8 mouse cellular contexts compared by ENCODE assay signal in the genomic region with DNA sequence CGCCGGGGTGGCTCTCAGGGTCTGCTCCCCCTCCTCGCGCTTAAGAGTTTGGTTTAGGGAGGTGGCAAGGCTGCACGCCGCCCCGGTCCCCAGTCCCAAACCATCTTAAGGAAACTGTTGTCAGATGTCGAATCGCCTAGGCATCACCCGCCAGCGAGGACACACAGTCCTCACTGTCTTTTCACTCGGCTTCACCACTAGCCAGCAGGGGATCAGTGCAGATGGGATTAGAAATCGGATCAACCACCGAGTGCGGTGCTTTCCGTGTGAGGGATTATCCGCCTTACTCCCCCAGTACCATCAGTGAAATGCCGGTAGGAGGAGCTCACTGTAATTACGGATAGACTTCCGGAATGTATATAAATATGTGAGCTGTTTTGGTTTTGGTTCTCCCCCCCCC. TPM values are rescaled to one million over a fixed set of nuclear protein-coding genes. Genes with fewer than 3 reads are reported as not detected.
DNase-seq lines count a peak whose midpoint lies in the region; ATAC-seq lines count a peak whose summit lies in the region.

No protein-coding gene starts in this region.

- H3K27ac ChIP-seq in lung, embryonic 16.5 days (ENCODE audit: low read length) = peak overlapping the region; percentile 99
- peak overlapping the region; percentile 94 for H3K27ac ChIP-seq in embryonic facial prominence, embryonic 10.5 days (replicated peaks)
- peak overlapping the region; percentile 99 for H3K27ac ChIP-seq in intestine, embryonic 15.5 days
- H3K27ac ChIP-seq in midbrain, embryonic 16.5 days (ENCODE audit: low read length) = peak overlapping the region; percentile 95

- H3K9me3 ChIP-seq in lung, embryonic 16.5 days (ENCODE audit: control insufficient read depth, low read length) = no peaks in the 10 kb centered on the region
- H3K9me3 ChIP-seq in embryonic facial prominence, embryonic 10.5 days = no peaks in the 10 kb centered on the region
- no peaks in the 10 kb centered on the region for H3K9me3 ChIP-seq in intestine, embryonic 15.5 days
- H3K9me3 ChIP-seq in midbrain, embryonic 16.5 days (replicated peaks; ENCODE audit: control insufficient read depth, low read length, poor library complexity, severe bottlenecking) = no peaks in the 10 kb centered on the region

- ATAC-seq in lung, embryonic 16.5 days (ENCODE audit: low read depth) = peak; percentile 0; the same call in 1 of the 2 replicates
- no peak; the same call in 1 of the 2 replicates for ATAC-seq in intestine, embryonic 15.5 days
- ATAC-seq in midbrain, embryonic 16.5 days = peak; percentile 12; the same call in 1 of the 2 replicates

- H3K27me3 ChIP-seq in lung, embryonic 16.5 days (ENCODE audit: control insufficient read depth, insufficient read depth, low read depth, low read length) = no peaks in the 10 kb centered on the region
- no peaks in the 10 kb centered on the region for H3K27me3 ChIP-seq in embryonic facial prominence, embryonic 10.5 days (replicated peaks; ENCODE audit: low read depth, poor library complexity, severe bottlenecking)
- H3K27me3 ChIP-seq in intestine, embryonic 15.5 days (replicated peaks) = no peaks in the 10 kb centered on the region
- no peaks in the 10 kb centered on the region for H3K27me3 ChIP-seq in midbrain, embryonic 16.5 days (ENCODE audit: control insufficient read depth, insufficient read depth, low read depth, low read length)

- peak overlapping the region; percentile 95 for H3K4me3 ChIP-seq in lung, embryonic 16.5 days (ENCODE audit: low read length)
- peak overlapping the region; percentile 96 for H3K4me3 ChIP-seq in embryonic facial prominence, embryonic 10.5 days
- peak overlapping the region; percentile 71 for H3K4me3 ChIP-seq in intestine, embryonic 15.5 days (replicated peaks)
- H3K4me3 ChIP-seq in midbrain, embryonic 16.5 days (ENCODE audit: low read depth, low read length) = peak overlapping the region; percentile 95

- DNase-seq in lung, adult 18-20 months = no peak
- peak; percentile 61 for DNase-seq in NIH3T3 (ENCODE audit: low read depth)
- DNase-seq in embryonic facial prominence, embryonic 10.5 days (ENCODE audit: low spot score) = no peak
- DNase-seq in adrenal gland, postnatal 25 days = no peak
- no peak for DNase-seq in thymus, postnatal 25 days

- H3K36me3 ChIP-seq in lung, embryonic 16.5 days (ENCODE audit: control insufficient read depth, insufficient read depth, low read length) = 0 out of 2 replicates have a peak, but pooled peaks cover 2% of the 10 kb centered on the region
- H3K36me3 ChIP-seq in embryonic facial prominence, embryonic 10.5 days (replicated peaks) = peaks cover 15% of the 10 kb centered on the region
- H3K36me3 ChIP-seq in intestine, embryonic 15.5 days = no peaks in the 10 kb centered on the region
- no peaks in the 10 kb centered on the region for H3K36me3 ChIP-seq in midbrain, embryonic 16.5 days (ENCODE audit: control insufficient read depth, insufficient read depth, low read length)

- WGBS in lung, embryonic 16.5 days = under 1% methylated on average over 20 of the region's 20 CpGs
- WGBS in embryonic facial prominence, embryonic 10.5 days = under 1% methylated on average over 20 of the region's 20 CpGs
- WGBS in intestine, embryonic 15.5 days = under 1% methylated on average over 20 of the region's 20 CpGs
- WGBS in midbrain, embryonic 16.5 days = under 1% methylated on average over 18 of the region's 20 CpGs

- peak overlapping the region; percentile 98 for H3K9ac ChIP-seq in lung, embryonic 16.5 days (ENCODE audit: low read length)
- peak overlapping the region; percentile 94 for H3K9ac ChIP-seq in intestine, embryonic 15.5 days
- peak overlapping the region; percentile 87 for H3K9ac ChIP-seq in midbrain, embryonic 16.5 days (ENCODE audit: low read depth, low read length)

- H3K4me2 ChIP-seq in lung, embryonic 16.5 days (ENCODE audit: low read depth, low read length) = peak overlapping the region; percentile 66
- H3K4me2 ChIP-seq in intestine, embryonic 15.5 days (replicated peaks) = peak overlapping the region; percentile 78
- peak overlapping the region; percentile 77 for H3K4me2 ChIP-seq in midbrain, embryonic 16.5 days (ENCODE audit: low read length)

- H3K4me1 ChIP-seq in lung, embryonic 16.5 days (replicated peaks; ENCODE audit: control insufficient read depth, insufficient read depth, low read length) = peaks cover 6% of the 10 kb centered on the region; the same call in 1 of the 2 replicates
- peaks cover 15% of the 10 kb centered on the region for H3K4me1 ChIP-seq in embryonic facial prominence, embryonic 10.5 days
- H3K4me1 ChIP-seq in intestine, embryonic 15.5 days (replicated peaks) = peaks cover 2% of the 10 kb centered on the region; the same call in 1 of the 2 replicates
- peaks cover 12% of the 10 kb centered on the region for H3K4me1 ChIP-seq in midbrain, embryonic 16.5 days (ENCODE audit: control insufficient read depth, insufficient read depth, low read length)

RNA-seq across cellular contexts. Expression of a gene that starts 0.4 kb away (rescaled TPM):
- polyA plus RNA-seq in lung, embryonic 16.5 days (2015; fragmentation: Nextera tagmentation; extraction: Ambion mirVana) = 10.9 and 11.8 TPM in 2 replicates
- 13.6 and 13.8 TPM in 2 replicates for polyA plus RNA-seq in embryonic facial prominence, embryonic 10.5 days (2016; fragmentation: Nextera tagmentation; extraction: Ambion mirVana)
- 12.1 and 15.8 TPM in 2 replicates for polyA plus RNA-seq in intestine, embryonic 15.5 days (2015; fragmentation: Nextera tagmentation; extraction: Ambion mirVana)
- 5.2 and 5.3 TPM in 2 replicates for polyA plus RNA-seq in midbrain, embryonic 16.5 days (2015; fragmentation: Nextera tagmentation; extraction: Ambion mirVana)
- total RNA-seq in adrenal gland, postnatal 25 days (2021) = 26.8 and 28.9 TPM in 2 replicates

RNA-seq across cellular contexts. Expression of a gene that starts 37.9 kb away (rescaled TPM):
- polyA plus RNA-seq in lung, embryonic 16.5 days (2015; fragmentation: Nextera tagmentation; extraction: Ambion mirVana) = 23.4 and 26.1 TPM in 2 replicates
- 38.2 and 38.5 TPM in 2 replicates for polyA plus RNA-seq in embryonic facial prominence, embryonic 10.5 days (2016; fragmentation: Nextera tagmentation; extraction: Ambion mirVana)
- 21.7 and 24.1 TPM in 2 replicates for polyA plus RNA-seq in intestine, embryonic 15.5 days (2015; fragmentation: Nextera tagmentation; extraction: Ambion mirVana)
- 32.7 and 39.0 TPM in 2 replicates for polyA plus RNA-seq in midbrain, embryonic 16.5 days (2015; fragmentation: Nextera tagmentation; extraction: Ambion mirVana)
- 10.9 and 17.2 TPM in 2 replicates for total RNA-seq in adrenal gland, postnatal 25 days (2021)
